Mouse (Mus musculus): ENCODE results near the gene Thbd. TPM values are rescaled to one million over a fixed set of nuclear protein-coding genes. Genes with fewer than 3 reads are reported as not detected.

The Thbd gene
- polyA plus RNA-seq, 1 experiment from 2014 or later, result 17.9 TPM

DNA sequence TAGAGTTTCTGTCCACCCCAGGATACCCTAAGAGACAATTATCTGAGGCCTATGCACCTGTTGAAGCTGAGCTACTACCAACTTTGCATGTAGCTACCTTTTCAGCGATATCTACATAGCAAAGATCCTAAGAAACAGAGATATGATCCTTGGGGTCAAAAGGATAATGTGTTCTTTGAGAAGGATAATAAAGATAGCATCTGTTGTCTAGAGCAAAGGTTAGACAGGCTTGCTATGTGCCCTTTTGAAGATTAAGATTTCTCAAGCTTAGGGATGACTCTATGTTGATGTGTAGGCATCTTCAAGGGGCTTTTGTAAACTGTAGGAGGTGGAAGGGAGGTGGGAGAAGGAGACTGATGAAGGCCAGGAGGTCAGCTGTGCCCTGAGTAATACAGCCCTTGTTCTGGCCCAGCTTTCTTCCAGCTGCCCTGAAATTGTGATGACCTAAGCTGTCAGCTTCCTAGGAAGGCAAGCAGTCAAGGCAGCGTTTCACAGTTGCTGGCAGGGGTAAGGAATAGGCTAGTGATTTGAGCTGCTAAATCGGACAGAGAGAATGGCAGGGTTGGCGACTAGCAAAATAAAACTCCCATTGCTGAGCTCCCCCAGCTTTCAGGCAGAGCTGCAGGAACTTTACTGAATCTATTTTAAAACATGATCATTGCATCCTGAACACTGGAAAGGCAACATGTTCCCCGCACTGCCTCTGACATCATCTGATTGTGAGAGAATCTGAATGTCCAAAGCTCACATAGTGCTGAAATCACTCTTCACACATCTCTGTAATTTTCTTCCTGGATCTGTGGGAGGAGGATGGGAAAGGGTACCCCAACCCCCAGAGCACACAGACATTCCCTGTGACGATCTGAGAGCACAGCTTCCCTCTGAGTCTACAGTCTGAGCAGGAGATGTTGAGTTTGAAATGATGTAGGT, 20.1 kb downstream of the Thbd start:
- no peaks in the 10 kb centered on the region for H3K36me3 ChIP-seq (ENCODE audit: control insufficient read depth, insufficient read depth, low read length)
- H3K4me1 ChIP-seq (replicated peaks; ENCODE audit: control insufficient read depth, insufficient read depth), result no peaks in the 10 kb centered on the region
- no peak overlapping the region for H3K9ac ChIP-seq (ENCODE audit: low read length)
- no peaks in the 10 kb centered on the region for H3K27me3 ChIP-seq (ENCODE audit: control insufficient read depth, insufficient read depth, low read length)
- TF ChIP-seq CTCF (IDR thresholded peaks at IDR 0.05; ENCODE audit: low read depth) (no peak), EP300 (optimal IDR thresholded peaks at IDR 0.05) (no peak)
- no peaks in the 10 kb centered on the region for H3K9me3 ChIP-seq (ENCODE audit: control insufficient read depth, low read length)
- no peak overlapping the region for H3K4me2 ChIP-seq (replicated peaks; ENCODE audit: low read depth)
- ATAC-seq (ENCODE audit: low FRiP score, low TSS enrichment) (no peak), DNase-seq (ENCODE audit: low spot score) (no peak)
- H3K27ac ChIP-seq (replicated peaks), result no peak overlapping the region
- no peak overlapping the region for H3K4me3 ChIP-seq (ENCODE audit: low read depth, low read length)
- 69% methylated on average over 6 of the region's 6 CpGs for WGBS

DNA sequence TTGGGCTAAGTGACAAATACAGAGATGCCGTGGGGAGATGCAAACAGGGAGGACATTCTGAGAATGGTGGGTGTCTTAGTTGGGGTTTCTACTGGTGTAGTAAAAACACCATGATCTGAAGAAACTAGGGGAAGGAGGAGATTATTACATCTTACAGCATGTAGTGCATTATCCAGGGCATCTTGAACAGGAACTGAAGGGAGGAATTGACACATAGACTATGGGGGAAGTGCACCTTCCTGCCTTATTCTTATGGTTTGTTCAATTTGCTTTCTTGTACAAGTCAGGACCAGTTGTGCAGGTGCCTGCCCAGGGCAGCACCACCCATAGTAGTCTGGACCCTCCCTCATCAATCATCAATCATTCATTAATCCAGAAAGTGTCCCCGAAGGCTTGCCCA, 21.1 kb downstream of the Thbd start:
- 76% methylated on average over 2 of the region's 2 CpGs for WGBS

DNA sequence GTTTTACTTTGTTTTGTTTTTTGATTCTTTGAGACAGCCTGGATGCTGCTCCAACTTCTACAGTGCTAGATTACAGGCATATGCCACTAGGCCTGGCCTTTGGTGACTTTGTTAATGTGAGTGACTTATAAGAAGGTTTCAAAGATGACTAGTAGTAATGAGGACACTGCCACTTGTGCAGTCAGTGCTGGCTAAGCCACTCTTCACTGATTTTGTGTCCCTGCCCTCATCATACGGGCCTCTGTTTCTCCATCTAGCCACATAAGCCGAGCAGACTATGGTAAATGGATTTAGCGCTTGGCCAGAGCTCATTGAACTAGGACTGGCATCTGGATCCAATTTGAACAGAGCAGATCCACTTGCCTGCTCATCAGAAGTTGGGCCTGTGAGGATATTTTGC, 21.5 kb downstream of the Thbd start:
- H3K9ac ChIP-seq (ENCODE audit: low read length), result no peak overlapping the region
- H3K27ac ChIP-seq (replicated peaks), result no peak overlapping the region
- no peaks in the 10 kb centered on the region for H3K9me3 ChIP-seq (ENCODE audit: control insufficient read depth, low read length)
- H3K27me3 ChIP-seq (ENCODE audit: control insufficient read depth, insufficient read depth, low read length), result no peaks in the 10 kb centered on the region
- H3K4me3 ChIP-seq (ENCODE audit: low read depth, low read length), result no peak overlapping the region
- WGBS, result 88% methylated on average over 3 of the region's 3 CpGs
- H3K4me2 ChIP-seq (replicated peaks; ENCODE audit: low read depth), result no peak overlapping the region
- no peaks in the 10 kb centered on the region for H3K4me1 ChIP-seq (replicated peaks; ENCODE audit: control insufficient read depth, insufficient read depth)
- ATAC-seq (ENCODE audit: low FRiP score, low TSS enrichment) (no peak), DNase-seq (ENCODE audit: low spot score) (no peak)
- TF ChIP-seq CTCF (IDR thresholded peaks at IDR 0.05; ENCODE audit: low read depth) (no peak), EP300 (optimal IDR thresholded peaks at IDR 0.05) (no peak)
- no peaks in the 10 kb centered on the region for H3K36me3 ChIP-seq (ENCODE audit: control insufficient read depth, insufficient read depth, low read length)

More for the DNA sequence above, 21.1 kb downstream of the Thbd start:
- Histone ChIP-seq H3K9ac (ENCODE audit: low read length) (no peak overlapping the region), H3K27me3 (ENCODE audit: control insufficient read depth, insufficient read depth, low read length) (no peaks in the 10 kb centered on the region), H3K4me3 (ENCODE audit: low read depth, low read length) (no peak overlapping the region), H3K27ac (replicated peaks) (no peak overlapping the region), H3K4me1 (replicated peaks; ENCODE audit: control insufficient read depth, insufficient read depth) (no peaks in the 10 kb centered on the region), H3K4me2 (replicated peaks; ENCODE audit: low read depth) (no peak overlapping the region), H3K9me3 (ENCODE audit: control insufficient read depth, low read length) (no peaks in the 10 kb centered on the region), H3K36me3 (ENCODE audit: control insufficient read depth, insufficient read depth, low read length) (no peaks in the 10 kb centered on the region)
- TF ChIP-seq CTCF (IDR thresholded peaks at IDR 0.05; ENCODE audit: low read depth) (no peak), EP300 (optimal IDR thresholded peaks at IDR 0.05) (no peak)
- no peak for ATAC-seq (ENCODE audit: low FRiP score, low TSS enrichment)
- no peak for DNase-seq (ENCODE audit: low spot score)

DNA sequence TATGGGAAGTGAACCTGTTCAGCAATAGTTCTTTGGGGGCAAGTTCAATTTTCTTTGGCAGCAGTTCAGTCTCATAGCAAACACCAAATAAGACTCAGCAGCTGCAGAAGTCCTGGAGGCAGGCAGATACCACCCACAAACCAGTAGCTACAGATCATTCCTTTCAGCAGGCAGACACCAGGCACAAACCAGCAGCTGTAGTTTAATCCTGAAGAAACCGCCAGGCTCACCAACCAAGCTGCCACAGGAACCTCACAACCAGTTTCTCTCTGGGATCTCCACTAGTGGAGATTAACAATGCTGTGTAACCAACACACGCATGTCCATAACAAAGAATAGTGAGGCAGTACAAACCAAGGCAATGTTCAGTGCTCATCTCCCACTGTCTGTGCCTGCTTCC, 26.9 kb downstream of the Thbd start:
- Histone ChIP-seq H3K9me3 (ENCODE audit: control insufficient read depth, low read length) (no peaks in the 10 kb centered on the region), H3K27ac (replicated peaks) (no peak overlapping the region), H3K4me1 (replicated peaks; ENCODE audit: control insufficient read depth, insufficient read depth) (no peaks in the 10 kb centered on the region), H3K27me3 (ENCODE audit: control insufficient read depth, insufficient read depth, low read length) (no peaks in the 10 kb centered on the region), H3K4me3 (ENCODE audit: low read depth, low read length) (no peak overlapping the region), H3K4me2 (replicated peaks; ENCODE audit: low read depth) (no peak overlapping the region), H3K9ac (ENCODE audit: low read length) (no peak overlapping the region), H3K36me3 (ENCODE audit: control insufficient read depth, insufficient read depth, low read length) (no peaks in the 10 kb centered on the region)
- 71% methylated on average over 2 of the region's 2 CpGs for WGBS
- no peak for TF ChIP-seq EP300 (optimal IDR thresholded peaks at IDR 0.05)
- TF ChIP-seq CTCF (IDR thresholded peaks at IDR 0.05; ENCODE audit: low read depth), result no peak
- ATAC-seq (ENCODE audit: low FRiP score, low TSS enrichment), result no peak
- DNase-seq (ENCODE audit: low spot score), result no peak

DNA sequence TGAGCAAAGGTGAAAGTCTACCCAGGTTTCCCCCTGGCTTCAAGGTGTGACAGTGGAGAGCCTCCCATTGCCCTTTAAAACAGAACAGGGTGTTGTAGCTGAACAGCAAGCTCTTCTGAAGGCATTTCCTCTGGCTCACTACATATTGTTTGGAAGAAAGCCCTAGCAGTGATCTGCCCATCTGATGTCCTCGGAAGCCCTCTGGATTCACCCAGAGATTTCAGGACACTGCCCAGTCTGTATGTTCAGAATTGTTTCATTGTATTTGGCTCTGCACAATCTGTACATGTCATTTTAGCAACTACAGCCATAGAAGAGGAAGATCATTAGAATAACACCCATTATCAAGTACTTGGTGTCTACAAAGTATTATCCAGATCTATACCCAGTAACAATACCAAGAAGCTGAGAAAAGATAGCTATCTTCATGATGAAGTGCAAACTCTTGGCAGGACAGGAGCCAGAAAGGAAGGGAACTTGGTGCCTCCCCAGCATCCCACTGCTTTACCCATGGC, 28.0 kb downstream of the Thbd start:
- H3K9ac ChIP-seq (ENCODE audit: low read length), result no peak overlapping the region
- H3K9me3 ChIP-seq (ENCODE audit: control insufficient read depth, low read length), result no peaks in the 10 kb centered on the region
- no peak for TF ChIP-seq CTCF (IDR thresholded peaks at IDR 0.05; ENCODE audit: low read depth)
- no peak for TF ChIP-seq EP300 (optimal IDR thresholded peaks at IDR 0.05)
- H3K4me1 ChIP-seq (replicated peaks; ENCODE audit: control insufficient read depth, insufficient read depth), result no peaks in the 10 kb centered on the region
- no peak overlapping the region for H3K4me3 ChIP-seq (ENCODE audit: low read depth, low read length)
- 76% methylated on average over 1 of the region's 1 CpGs for WGBS
- H3K27ac ChIP-seq (replicated peaks), result no peak overlapping the region
- no peak overlapping the region for H3K4me2 ChIP-seq (replicated peaks; ENCODE audit: low read depth)
- no peak for ATAC-seq (ENCODE audit: low FRiP score, low TSS enrichment)
- no peaks in the 10 kb centered on the region for H3K36me3 ChIP-seq (ENCODE audit: control insufficient read depth, insufficient read depth, low read length)
- DNase-seq (ENCODE audit: low spot score), result no peak
- no peaks in the 10 kb centered on the region for H3K27me3 ChIP-seq (ENCODE audit: control insufficient read depth, insufficient read depth, low read length)

DNA sequence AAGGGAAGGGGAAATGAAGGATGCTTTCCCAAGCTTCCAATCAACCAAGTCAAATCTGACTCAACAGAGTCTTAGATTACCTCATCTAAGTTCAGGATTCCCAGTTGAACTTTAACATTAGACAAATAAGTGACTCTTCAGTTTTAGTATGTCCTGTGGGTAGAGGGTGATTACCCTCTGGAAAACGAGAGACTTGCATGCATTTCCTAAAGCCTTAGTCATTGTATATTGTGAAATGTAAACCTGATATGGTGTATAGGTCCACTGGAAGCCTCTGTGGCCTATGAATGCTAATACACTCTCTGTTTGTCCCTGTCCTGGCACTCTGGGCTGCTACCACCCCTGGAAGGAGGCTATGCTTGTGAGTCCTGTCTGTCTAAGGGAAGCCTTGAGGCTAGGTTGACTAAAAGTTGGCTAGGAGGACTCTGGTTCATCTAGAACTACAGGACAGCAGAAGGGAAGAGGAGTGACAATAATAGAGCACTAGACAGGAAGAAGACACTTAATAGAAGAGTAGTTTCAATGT, 29.1 kb downstream of the Thbd start:
- 76% methylated on average over 1 of the region's 1 CpGs for whole genome bisulfite sequencing
- Histone ChIP-seq H3K4me1 (replicated peaks; ENCODE audit: control insufficient read depth, insufficient read depth) (no peaks in the 10 kb centered on the region), H3K27me3 (ENCODE audit: control insufficient read depth, insufficient read depth, low read length) (no peaks in the 10 kb centered on the region), H3K36me3 (ENCODE audit: control insufficient read depth, insufficient read depth, low read length) (no peaks in the 10 kb centered on the region), H3K9ac (ENCODE audit: low read length) (no peak overlapping the region), H3K4me3 (ENCODE audit: low read depth, low read length) (no peak overlapping the region), H3K9me3 (ENCODE audit: control insufficient read depth, low read length) (no peaks in the 10 kb centered on the region), H3K4me2 (replicated peaks; ENCODE audit: low read depth) (no peak overlapping the region), H3K27ac (replicated peaks) (no peak overlapping the region)
- DNase-seq (ENCODE audit: low spot score), result no peak
- TF ChIP-seq EP300 (optimal IDR thresholded peaks at IDR 0.05), result no peak
- TF ChIP-seq CTCF (IDR thresholded peaks at IDR 0.05; ENCODE audit: low read depth), result no peak
- no peak for ATAC-seq (ENCODE audit: low FRiP score, low TSS enrichment)
